Mouse (Mus musculus) 3T3-L1 (cell line): ENCODE data around the gene Slc6a1.

ENCODE experiments used
- DNase-seq: peaks from one replicate; pipeline ENCODE4 v3.0.0-alpha.2; 2015; ENCODE audit warnings: low read depth, low spot score

Gene Slc6a1

DNA sequence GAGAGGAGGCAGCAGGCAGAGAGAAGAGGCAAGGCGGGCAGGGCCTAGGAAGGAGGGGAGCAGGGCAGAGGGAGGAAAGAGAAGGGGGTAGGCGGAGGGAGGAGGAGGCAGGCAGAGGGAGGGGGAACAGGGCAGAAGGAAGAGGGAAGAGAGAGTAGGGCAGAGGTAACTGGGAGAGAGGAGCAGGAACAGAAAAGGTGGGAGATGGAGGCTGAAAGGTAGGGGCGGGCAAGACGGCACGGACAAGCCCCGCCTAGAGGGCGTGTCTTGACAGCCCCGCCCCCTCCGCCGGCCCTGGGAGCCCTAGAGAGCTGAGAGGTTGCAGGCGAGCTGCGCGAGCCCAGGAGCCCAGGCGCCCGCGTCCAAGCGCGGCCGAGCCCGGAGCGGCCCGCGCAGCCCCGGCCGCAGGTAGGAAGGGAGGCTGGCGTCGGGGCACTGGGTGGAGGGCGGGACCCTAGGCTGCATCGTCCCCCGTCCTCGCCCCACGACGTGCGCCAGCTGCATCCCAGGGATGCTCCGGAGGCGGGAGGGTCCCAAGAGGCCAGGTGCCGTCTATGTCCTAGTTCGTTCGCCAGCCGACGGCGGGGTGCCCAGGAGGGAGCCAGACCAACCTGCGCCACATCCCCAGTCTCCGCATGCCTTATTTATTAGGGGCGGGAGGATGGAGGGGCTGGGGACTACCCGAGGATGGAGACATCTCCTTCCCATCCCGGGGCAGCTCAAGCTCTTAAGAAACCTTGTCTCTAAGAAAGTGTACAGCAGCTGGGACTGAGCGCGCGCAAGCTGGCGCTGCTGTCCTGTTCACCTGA lies at the start of gene Slc6a1:
TSS of gene Slc6a1 (plus strand) at position 167 of the 809 bp plus-strand sequence.
- no peak for DNase-seq

- DNase-seq, result no peak
These were observed 43.4 kb upstream of the Slc6a1 start for GRCm38 (mm10) chr6:114238892-114239644.

GRCm38 (mm10) chr6:114245665-114246064 lies 36.8 kb upstream of the Slc6a1 start:
- DNase-seq, result no peak

GRCm38 (mm10) chr6:114250311-114250710 lies 32.1 kb upstream of the Slc6a1 start:
- peak; percentile 76 for DNase-seq

GRCm38 (mm10) chr6:114254927-114255326 lies 27.5 kb upstream of the Slc6a1 start:
- no peak for DNase-seq

DNA sequence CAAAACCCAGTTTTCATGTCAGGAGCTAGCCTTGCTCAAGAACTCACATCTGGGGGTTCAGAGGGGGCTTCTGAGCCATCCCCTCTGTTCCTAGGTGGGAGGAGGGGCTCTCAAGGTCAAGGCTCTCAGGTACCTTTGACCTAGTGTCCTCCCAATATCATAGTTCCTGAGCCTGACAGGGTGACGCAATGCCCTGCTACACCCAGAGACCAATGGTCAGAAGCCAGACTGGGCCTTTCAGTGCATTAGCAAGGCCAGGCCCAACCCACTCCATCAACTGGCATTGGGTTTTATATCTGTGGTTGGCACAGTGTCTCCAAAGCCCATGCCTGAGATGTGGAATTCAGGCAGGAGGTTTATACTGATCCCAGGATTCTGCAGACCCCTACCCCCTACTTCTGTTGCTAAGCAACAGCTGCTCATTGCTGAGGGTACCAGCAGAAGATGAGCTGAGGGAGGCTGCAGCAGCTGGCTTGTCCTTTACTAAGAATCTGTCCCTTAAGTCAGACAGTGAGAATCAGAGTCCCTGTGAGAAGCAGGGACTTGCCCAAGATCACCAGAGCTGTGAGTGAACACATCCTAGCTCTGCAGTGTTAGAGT lies 24.6 kb upstream of the Slc6a1 start:
- DNase-seq, result no peak

- DNase-seq, result no peak
These were observed 23.7 kb upstream of the Slc6a1 start for GRCm38 (mm10) chr6:114258661-114259193.

DNA sequence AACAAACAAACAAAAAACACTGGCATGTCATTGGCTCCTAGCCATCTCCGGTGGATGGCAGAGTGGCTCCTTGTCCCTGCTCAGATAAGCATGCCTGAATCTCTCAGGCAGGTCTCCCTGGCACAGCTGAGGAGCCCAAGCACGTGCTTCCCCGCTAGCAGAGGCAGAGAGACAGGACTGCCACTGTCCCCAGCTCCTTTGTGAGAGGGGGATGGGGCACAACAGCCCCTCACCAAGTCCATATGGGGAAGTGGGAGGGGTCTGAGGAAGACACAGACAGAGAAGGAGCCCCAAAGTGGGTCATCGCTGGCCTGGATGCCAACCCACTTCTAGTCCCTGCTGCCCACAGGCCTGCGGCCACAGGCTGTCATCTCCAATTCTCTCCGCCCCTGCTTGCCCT lies 20.8 kb upstream of the Slc6a1 start:
- no peak for DNase-seq

GRCm38 (mm10) chr6:114264010-114264409 lies 18.4 kb upstream of the Slc6a1 start:
- no peak for DNase-seq

DNA sequence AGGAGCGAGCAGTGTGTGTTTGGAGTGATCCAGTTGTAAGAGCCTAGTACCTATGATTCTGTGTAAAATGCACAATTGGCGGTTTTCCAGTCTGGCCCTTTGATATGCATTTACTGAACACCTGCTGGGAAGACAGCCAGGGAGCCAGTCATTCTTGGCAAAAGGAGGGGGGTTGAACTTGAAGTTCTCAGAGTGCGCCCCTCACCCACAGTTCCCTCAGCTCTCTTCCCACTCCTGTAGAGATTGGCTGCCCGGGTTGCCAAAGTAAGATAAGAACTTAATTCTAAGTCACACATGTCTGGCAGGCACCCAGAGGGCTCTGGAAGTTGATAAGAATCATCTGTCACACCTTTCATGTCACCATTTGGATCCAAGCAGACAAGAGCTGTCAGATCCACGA lies 18.0 kb upstream of the Slc6a1 start:
- no peak for DNase-seq

GRCm38 (mm10) chr6:114266273-114266672 lies 16.2 kb upstream of the Slc6a1 start:
- DNase-seq, result no peak

GRCm38 (mm10) chr6:114267979-114268378 lies 14.5 kb upstream of the Slc6a1 start:
- DNase-seq, result no peak

DNA sequence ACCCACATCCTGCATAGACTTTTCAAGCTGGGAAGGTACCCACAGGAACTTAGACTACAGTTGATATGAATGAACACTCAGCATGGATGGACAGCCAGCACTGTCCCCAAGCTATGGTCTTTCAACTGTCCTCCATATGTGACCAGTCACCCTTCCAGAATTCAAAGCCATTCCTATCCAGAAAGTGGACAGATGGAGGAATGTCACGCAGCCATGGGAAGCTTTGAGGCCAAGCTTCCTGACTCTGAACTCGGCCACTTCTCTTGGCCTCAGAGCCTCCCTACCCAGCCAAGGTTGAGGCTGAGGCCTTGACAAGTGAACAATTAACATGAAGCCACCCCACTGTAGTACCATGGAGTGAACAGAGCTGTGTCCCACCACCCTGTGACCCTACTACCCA lies 12.8 kb upstream of the Slc6a1 start:
- no peak for DNase-seq

DNA sequence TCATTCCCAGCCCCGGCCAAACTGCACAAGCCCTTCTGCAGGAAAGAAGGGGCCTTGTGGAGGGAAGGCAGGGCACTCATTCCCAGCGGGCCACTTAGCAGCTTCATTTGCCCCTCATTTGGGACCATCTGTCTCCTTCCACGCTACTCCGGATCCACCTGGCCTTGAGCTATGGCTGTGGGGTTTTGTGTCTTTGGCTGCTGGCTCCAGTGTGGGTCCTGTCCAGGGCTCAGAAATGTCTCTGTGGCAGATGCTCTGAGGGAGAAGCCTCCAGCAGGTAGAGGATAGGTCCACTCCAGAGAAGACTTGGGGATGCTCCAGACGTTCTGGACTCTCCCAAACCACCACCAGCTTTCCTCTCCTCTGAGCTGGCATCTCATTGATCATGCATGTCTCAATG lies 11.6 kb upstream of the Slc6a1 start:
- DNase-seq, result no peak

DNA sequence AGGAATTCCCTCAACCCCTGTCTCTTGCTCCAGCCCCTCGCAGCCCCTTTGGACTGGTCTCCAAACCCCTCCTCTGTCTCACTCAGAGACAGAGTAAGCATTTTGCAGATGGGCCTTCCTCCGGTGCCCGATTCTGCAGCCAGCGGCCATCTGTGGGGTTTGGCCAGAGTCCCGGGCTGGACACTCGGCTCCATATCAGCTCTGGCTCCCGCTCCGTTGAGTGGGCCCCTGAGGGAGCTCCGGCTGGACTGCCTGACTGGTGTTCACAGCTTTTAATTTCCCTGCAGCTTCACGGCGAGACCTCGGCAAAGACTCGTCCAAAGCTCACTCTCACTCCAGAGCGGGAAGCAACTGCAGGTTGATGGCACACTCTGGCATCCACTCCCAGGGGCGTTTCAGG lies 10.2 kb upstream of the Slc6a1 start:
- no peak for DNase-seq

DNA sequence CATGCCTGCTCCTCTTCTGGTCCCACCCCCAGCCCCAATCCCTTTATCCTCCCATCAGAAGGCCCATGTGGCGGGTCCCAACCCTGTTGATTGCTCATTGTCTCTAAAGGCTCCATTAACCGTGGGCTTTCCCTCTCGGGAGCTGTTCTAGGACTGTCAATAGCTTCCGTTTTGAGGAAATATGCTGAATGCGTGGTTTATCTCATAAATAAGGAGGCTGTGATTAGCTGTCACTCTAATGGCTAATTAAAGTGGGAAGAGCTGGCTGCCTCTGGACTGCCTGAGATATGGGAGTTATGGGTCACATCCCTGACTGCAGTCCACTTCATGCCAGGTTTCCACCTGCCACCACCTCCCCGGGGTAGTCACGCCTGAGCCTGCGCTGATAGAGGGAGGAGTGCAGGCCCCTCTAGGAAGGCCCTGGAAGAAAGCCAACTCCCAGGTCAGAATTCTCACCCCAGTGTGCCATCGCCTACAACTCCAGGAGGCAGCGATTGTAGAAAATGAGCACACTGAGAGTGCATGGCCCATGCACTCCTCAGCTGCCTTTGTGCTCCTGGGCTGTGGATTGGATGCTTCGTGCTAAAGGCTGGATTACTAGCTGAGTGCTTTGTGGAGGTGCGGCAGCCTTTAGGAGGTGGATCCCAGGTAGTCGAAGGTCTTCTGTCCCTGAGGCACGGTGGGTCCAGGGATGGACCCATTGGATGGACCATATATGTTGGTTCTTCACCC lies 8.3 kb upstream of the Slc6a1 start:
- no peak for DNase-seq

GRCm38 (mm10) chr6:114275800-114276199 lies 6.6 kb upstream of the Slc6a1 start:
- DNase-seq, result no peak

- DNase-seq, result no peak
These were observed 889 bp downstream of the Slc6a1 start for GRCm38 (mm10) chr6:114283278-114283770.

DNA sequence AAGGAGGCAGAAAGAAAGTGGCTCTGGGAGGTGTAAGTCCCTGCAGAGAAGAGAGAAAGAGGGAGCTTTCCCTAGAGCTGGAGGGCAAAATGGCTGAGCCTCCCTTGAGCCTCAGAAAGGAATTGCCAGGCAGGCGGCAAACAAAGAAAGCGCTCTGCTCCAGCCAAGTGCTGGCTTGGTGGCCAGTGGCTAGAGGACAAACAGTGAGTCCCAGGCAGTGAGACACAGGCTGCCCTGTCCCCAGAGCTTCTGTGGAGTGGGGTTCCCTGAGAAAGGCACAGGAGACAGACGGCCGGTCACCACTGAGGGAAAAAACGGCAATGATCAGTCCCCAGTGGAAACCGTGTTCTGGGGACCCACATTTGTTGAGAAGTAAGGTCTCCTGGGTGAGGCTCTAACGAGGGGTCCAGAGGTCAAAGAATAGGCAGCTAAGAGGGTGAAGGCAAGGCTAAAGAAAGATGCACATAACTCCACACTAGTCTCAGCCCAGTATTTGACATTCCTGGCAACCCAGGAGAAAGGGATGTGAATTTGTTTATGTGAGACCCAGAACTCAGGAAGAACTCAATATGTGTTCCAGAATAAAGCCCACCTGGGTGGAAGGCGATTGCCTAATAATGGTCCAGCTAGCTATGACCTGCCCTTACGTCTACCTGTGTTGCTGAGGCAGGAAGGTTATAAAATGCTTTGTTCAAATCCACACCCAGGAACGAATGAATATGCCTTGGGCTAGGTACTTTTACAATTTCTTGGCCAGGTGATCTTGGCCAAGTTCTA lies 1.7 kb downstream of the Slc6a1 start:
- no peak for DNase-seq

- no peak for DNase-seq
These were observed 3.0 kb downstream of the Slc6a1 start for GRCm38 (mm10) chr6:114285424-114285823.

DNA sequence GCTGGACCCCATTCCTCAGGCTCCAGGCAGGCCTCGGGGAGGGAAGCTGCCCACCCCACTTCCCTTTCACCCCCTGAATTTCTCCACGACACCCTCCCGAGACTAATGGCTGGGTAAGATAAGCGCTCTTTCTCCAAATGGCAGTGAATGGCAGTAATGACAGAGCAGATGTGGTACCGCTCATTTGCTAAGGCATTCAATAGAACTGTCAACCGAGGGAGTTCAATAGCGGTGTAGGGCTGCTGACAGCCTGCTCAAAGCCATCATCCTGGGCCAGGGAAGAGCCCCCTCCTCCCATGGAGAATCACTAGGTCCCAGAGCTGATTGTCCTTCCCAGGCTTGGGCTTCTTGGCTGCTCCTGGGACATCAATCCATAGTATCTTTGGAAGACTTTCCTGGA lies 6.7 kb downstream of the Slc6a1 start:
- no peak for DNase-seq
